Mouse (Mus musculus) right cerebral cortex, adult 18-20 months (tissue): ENCODE results near the gene Slc22a23.
A peak's percentile ranks its signal among the peaks of the same experiment; 100 is the strongest.

Experiments used
- DNase-seq: peaks from one replicate; pipeline ENCODE4 v3.0.0; 2022; ENCODE audit warnings: mixed read lengths

Slc22a23 gene

DNA sequence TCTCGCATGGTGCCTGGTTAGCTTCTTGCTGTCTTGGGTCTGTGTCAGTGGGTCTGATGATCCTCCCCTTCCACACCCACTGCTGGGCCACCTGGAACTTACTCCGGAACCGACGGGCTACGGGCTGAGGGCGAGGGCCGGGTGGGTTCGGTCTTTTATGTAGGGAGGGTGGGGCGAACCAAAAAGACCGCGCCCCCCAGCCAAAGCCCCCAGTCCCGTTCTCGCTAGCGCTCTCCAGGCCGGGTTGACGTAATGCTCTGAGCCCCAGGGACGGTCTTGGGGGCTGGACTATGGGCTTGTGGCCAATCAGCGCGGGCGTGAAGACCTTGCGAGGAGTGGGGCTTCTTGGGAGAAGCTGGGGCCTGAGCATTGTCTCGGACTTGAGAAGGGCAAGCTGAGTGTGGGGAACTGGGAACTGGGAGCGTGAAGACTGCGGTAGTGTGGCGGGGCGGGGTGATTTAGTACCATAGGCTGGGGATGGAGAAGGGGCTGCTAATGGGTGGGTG lies 214.7 kb downstream of the Slc22a23 start, which contains the start of gene Tubb2b:
Gene Tubb2b (minus strand): TSS at position 241 of the 506 bp plus-strand sequence.
- DNase-seq, result peak; percentile 61

DNA sequence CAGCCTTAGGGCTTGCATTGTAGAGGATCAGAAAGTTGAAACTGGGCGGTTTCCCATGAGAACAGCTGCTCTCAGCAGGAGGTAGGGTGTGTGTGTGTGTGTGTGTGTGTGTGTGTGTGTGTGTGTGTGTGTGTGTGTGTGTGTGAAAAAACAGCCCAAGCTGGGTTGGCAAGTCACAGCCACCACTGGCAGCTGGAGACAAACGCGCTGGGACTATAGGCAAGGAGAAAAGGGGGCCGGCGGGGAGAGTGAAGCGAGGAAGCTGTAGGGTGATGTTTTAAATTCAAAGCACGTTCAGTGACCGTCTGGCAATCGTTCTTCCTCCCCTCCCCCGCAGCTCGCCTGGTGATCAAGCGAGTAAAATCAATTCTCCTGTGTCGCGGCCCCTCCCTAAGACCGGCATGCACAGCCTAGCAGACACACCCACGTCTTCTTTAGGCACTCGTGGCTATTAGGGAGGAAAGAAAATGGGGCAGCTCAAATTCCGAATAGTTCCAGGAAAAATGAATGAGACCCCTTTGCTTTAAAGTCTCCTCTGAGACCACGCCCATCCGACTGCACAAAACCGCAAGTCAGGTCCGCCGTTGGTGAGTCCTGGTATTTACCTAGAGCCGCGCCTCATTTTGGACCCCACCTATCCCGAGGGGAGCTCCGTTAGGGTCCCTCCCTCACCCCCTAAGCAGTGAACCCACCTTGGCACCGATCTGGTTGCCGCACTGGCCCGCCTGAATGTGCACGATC lies 215.3 kb downstream of the Slc22a23 start:
- no peak for DNase-seq
